Mouse (Mus musculus) neutrophil, adult 59 days (primary cell): ENCODE results near the gene Pef1. TPM values are rescaled to one million over a fixed set of nuclear protein-coding genes. Genes with fewer than 3 reads are reported as not detected.

Experiments
- total RNA-seq, 2 experiments: library from RNA; stranded (reverse); gene quantifications; 1 replicate in 1 of 2; 2 replicates in 1 of 2; pipeline ENCODE4 v1.2.4; 2023

Pef1 gene
- 10 to 100 TPM; 60.1 to 65.8 TPM for total RNA-seq

DNA sequence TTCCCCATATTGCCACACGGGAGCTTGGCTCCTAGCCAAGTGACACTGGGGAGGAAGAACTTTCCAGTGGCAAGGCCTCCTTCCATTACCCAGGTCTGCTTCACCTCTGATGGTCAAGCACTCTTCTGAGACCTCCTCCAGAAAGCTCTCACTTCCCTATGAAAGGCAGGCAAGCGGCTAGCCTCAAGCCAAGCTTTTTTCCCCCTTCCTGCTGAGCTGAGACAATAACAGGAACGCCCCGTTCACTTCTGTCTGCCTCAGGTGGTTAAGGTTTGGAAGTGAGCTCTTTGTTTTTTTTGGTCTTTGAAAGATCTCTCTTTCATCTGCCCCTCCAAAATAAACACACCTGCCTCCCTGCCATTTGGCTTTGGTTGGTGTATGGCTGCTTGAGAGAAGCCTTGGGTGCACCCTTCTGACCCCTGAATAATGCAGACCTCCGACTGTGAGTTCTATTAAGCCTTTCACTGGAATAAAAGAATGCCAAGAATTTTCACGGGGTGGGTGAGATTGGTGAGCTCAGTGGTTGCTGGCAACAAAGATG is at the start of gene Pef1:
Gene Pef1, plus strand, starts transcription at position 448 of the 541 bp plus-strand sequence.

DNA sequence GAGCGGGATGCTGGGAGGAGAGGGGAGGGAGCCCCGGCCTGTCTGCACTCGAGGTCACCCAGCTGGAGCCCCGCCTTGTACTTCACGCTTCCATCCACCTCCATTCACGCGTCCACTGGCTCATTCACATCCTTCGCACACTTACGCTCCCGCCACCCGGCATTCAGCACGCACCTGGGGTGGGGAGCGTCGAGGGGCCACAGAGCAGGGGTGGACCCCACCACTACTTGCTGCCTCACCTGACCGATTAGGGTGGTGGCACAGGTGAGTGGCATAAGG is 36.8 kb downstream of the Pef1 start, which contains the start of gene Hcrtr1:
Gene Hcrtr1, minus strand, starts transcription at position 146 of the 279 bp plus-strand sequence.

DNA sequence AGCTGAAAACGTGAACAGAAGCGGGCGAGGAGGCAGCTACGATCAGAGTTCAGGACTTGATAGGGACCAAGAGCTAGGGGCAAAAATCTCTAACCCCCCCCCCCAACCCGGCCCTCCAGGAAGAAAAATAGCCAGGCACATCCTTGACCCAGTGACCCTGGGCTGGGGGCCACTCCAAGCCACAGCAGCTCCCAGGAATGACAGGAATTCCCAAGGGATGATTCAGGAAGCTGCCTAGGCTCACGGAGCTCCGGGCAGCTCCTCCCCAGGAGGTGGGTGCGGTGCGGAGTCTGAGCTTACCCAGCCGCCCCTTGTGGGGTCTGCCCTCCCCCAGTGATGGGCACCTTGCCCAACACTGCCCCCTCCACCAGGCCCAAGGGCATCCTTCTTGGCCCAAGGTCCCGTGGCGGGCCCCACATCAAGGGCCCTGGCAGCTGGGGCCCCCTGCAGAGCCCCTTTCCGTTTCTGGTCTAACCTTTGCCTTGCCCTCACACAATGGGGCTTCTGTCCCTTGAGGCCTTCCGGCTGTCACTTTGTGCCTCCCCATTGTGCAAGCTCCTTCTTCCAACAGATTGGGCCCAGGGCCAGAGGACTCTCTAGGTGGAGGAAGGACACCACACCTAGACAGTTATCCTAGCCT is 72.8 kb downstream of the Pef1 start, which contains the start of gene Tinagl1:
Gene Tinagl1, minus strand, starts transcription at position 51 of the 640 bp plus-strand sequence.

Other genes starting within 250 kb of the Pef1 start
- under 1 TPM; 0.24 TPM for gene Spocd1, start 173.3 kb upstream of the Pef1 start, total RNA-seq
- gene Adgrb2, start 117.7 kb upstream of the Pef1 start, total RNA-seq, result not detected
- gene Col16a1, start 54.7 kb upstream of the Pef1 start, total RNA-seq, result under 1 TPM in 1 of 2 experiments, not detected in 1; 0.09 TPM
- gene Hcrtr1, start 36.8 kb downstream of the Pef1 start, total RNA-seq, result under 1 TPM in 1 of 2 experiments, not detected in 1; 0.29 TPM
- 10 to 100 TPM; 66.2 to 75.3 TPM for gene Tinagl1, start 72.6 kb downstream of the Pef1 start, total RNA-seq
- gene Gm853, start 119.8 kb downstream of the Pef1 start, total RNA-seq, result not detected
- gene Serinc2, start 176.6 kb downstream of the Pef1 start, total RNA-seq, result 1 to 10 TPM; 1.3 to 1.4 TPM
- gene Fabp3, start 206.0 kb downstream of the Pef1 start, total RNA-seq, result not detected
- gene Gm10570, start 206.1 kb downstream of the Pef1 start, total RNA-seq, result not detected